Mouse (Mus musculus): ENCODE data around the gene Kcnmb1.

- TF ChIP-seq FLI1 (IDR thresholded peaks at IDR 0.05; ENCODE audit: low read length) (no peak), GATA1 (IDR thresholded peaks at IDR 0.05; ENCODE audit: borderline replicate concordance, low read length) (no peak)
Measured at GRCm38 (mm10) chr11:33927836-33928235, 35.0 kb upstream of the Kcnmb1 start.

All from megakaryocyte, embryonic 14.5 days (primary cell).